1 mouse cellular context compared by ENCODE assay signal in genomic region chr6:54685103-54685502, GRCm38 (mm10).
A peak's percentile ranks its signal among the peaks of the same experiment; 100 is the strongest.
TF ChIP-seq lines count a peak whose summit lies in the region.

No protein-coding gene starts in this region.

TF ChIP-seq in MEL, 35 proteins besides CTCF, POLR2A, EP300 and RAD21 (continued from another document):
- 0 out of 2 replicates have a peak, but pooled peaks have one; percentile 55 for TF ChIP-seq RCOR1 (IDR thresholded peaks at IDR 0.05; ENCODE audit: low read depth, low read length)
- TF ChIP-seq ZNF384 (IDR thresholded peaks at IDR 0.05; ENCODE audit: low read depth, low read length): no peak
- no peak for TF ChIP-seq ELF1 (IDR thresholded peaks at IDR 0.05; ENCODE audit: low read depth, low read length)
- TF ChIP-seq BHLHE40 (IDR thresholded peaks at IDR 0.05; ENCODE audit: borderline replicate concordance, low read depth, low read length): peak; percentile 27; the same call in 1 of the 2 replicates
- TF ChIP-seq JUND (IDR thresholded peaks at IDR 0.05; ENCODE audit: low read depth, low read length): no peak
- no peak for TF ChIP-seq UBTF (IDR thresholded peaks at IDR 0.05; ENCODE audit: borderline replicate concordance, insufficient read depth, low read depth, low read length)
- TF ChIP-seq ZC3H11A (IDR thresholded peaks at IDR 0.05; ENCODE audit: low read depth, low read length): no peak
- 0 out of 2 replicates have a peak, but pooled peaks have one; percentile 64 for TF ChIP-seq MEF2A (IDR thresholded peaks at IDR 0.05; ENCODE audit: extremely low read depth, insufficient replicate concordance, low read depth, low read length, poor library complexity, severe bottlenecking)
- no peak for TF ChIP-seq ZMIZ1 (IDR thresholded peaks at IDR 0.05; ENCODE audit: low read depth, low read length)
- no peak for TF ChIP-seq USF1 (IDR thresholded peaks at IDR 0.05; ENCODE audit: low read depth, low read length)
- peak; percentile 55; the same call in 1 of the 2 replicates for TF ChIP-seq GATA1 (IDR thresholded peaks at IDR 0.05; ENCODE audit: low read depth, low read length)
- no peak for TF ChIP-seq MXI1 (IDR thresholded peaks at IDR 0.05; ENCODE audit: low read depth, low read length)
- TF ChIP-seq MYC (IDR thresholded peaks at IDR 0.05; ENCODE audit: low read depth, low read length): no peak
- no peak for TF ChIP-seq CHD2 (IDR thresholded peaks at IDR 0.05; ENCODE audit: low read length)
- TF ChIP-seq GABPA (IDR thresholded peaks at IDR 0.05; ENCODE audit: low read depth, low read length): no peak
- no peak for TF ChIP-seq E2F4 (IDR thresholded peaks at IDR 0.05; ENCODE audit: borderline replicate concordance, low read depth, low read length)
